Mouse (Mus musculus) forebrain, embryonic 12.5 days (tissue): ENCODE results near the gene Rgs8. TPM values are rescaled to one million over a fixed set of nuclear protein-coding genes. Genes with fewer than 3 reads are reported as not detected.

Experiments
- ATAC-seq: fragments of 200-750 bp; cut with Nextera tagmentation; 2 replicates; pipeline ENCODE4 v1.8.0; 2017; ENCODE audit warnings: moderate TSS enrichment; ENCODE audit not compliant: low FRiP score
- H3K27ac ChIP-seq: fragments of 300-500 bp; sonication (generic); 2 replicates; pipeline ENCODE4 v1.5.1; 2016; ENCODE audit warnings: mild to moderate bottlenecking
- H3K27me3 ChIP-seq: fragments of 300-500 bp; sonication (generic); 2 replicates; pipeline ENCODE4 v1.6.1; 2016; ENCODE audit warnings: mild to moderate bottlenecking
- H3K36me3 ChIP-seq: fragments of 300-500 bp; sonication (generic); replicated peaks from 2 replicates; pipeline ENCODE4 v1.6.1; 2016; ENCODE audit warnings: mild to moderate bottlenecking
- H3K4me1 ChIP-seq: fragments of 300-500 bp; sonication (generic); 2 replicates; pipeline ENCODE4 v1.6.1; 2016
- H3K4me2 ChIP-seq: fragments of 300-500 bp; sonication (generic); 2 replicates; pipeline ENCODE4 v1.6.1; 2016; ENCODE audit warnings: mild to moderate bottlenecking, moderate library complexity
- H3K4me3 ChIP-seq: fragments of 300-500 bp; sonication (generic); replicated peaks from 2 replicates; pipeline ENCODE4 v1.5.1; 2016; ENCODE audit warnings: mild to moderate bottlenecking
- H3K9ac ChIP-seq: fragments of 300-500 bp; sonication (generic); 2 replicates; pipeline ENCODE4 v1.6.1; 2016; ENCODE audit warnings: mild to moderate bottlenecking
- H3K9me3 ChIP-seq: fragments of 300-500 bp; sonication (generic); 2 replicates; pipeline ENCODE4 v1.6.1; 2016
- WGBS: fragments of 180-500 bp; shearing (Covaris S2); methylation state at CpG from one replicate; pipeline ENCODE4 v1.1.7; 2016; 5-methylcytosine and 5-hydroxymethylcytosine counted together
- polyA plus RNA-seq: library from polyadenylated mRNA; unstranded; fragments of >200 nt; fragmentation: Nextera tagmentation; extraction: Ambion mirVana; gene quantifications from 2 replicates; pipeline ENCODE4 v1.2.1, GENCODE M21; 2016

Rgs8 gene
- polyA plus RNA-seq, 1 experiment from 2014 or later: 24.3 TPM

GRCm38 (mm10) chr1:153679147-153679546 lies 26.3 kb downstream of the Rgs8 start:
- H3K4me3 ChIP-seq: no peak overlapping the region
- no peak overlapping the region for H3K9ac ChIP-seq
- ATAC-seq: no peak

GRCm38 (mm10) chr1:153679653-153680052 lies 26.8 kb downstream of the Rgs8 start:
- H3K4me1 ChIP-seq: peaks cover 25% of the 10 kb centered on the region
- no peaks in the 10 kb centered on the region for H3K36me3 ChIP-seq
- no peak overlapping the region for H3K4me3 ChIP-seq
- H3K27ac ChIP-seq: no peak overlapping the region
- no peaks in the 10 kb centered on the region for H3K9me3 ChIP-seq
- ATAC-seq: peak; percentile 39; the same call in 1 of the 2 replicates
- no peaks in the 10 kb centered on the region for H3K27me3 ChIP-seq
- no peak overlapping the region for H3K4me2 ChIP-seq
- no peak overlapping the region for H3K9ac ChIP-seq
- WGBS: 66% methylated on average over 3 of the region's 3 CpGs

More at GRCm38 (mm10) chr1:153679147-153679546, 26.3 kb downstream of the Rgs8 start:
- H3K36me3 ChIP-seq: no peaks in the 10 kb centered on the region
- H3K4me2 ChIP-seq: no peak overlapping the region
- H3K27me3 ChIP-seq: no peaks in the 10 kb centered on the region
- H3K4me1 ChIP-seq: peaks cover 25% of the 10 kb centered on the region
- 71% methylated on average over 10 of the region's 10 CpGs for WGBS
- H3K9me3 ChIP-seq: no peaks in the 10 kb centered on the region
- H3K27ac ChIP-seq: no peak overlapping the region

- no peak overlapping the region for H3K4me3 ChIP-seq
- H3K9ac ChIP-seq: no peak overlapping the region
- no peaks in the 10 kb centered on the region for H3K36me3 ChIP-seq
- H3K4me2 ChIP-seq: no peak overlapping the region
- WGBS: 72% methylated on average over 6 of the region's 6 CpGs
- no peaks in the 10 kb centered on the region for H3K9me3 ChIP-seq
- H3K27me3 ChIP-seq: no peaks in the 10 kb centered on the region
- H3K4me1 ChIP-seq: peaks cover 25% of the 10 kb centered on the region
- H3K27ac ChIP-seq: no peak overlapping the region
- ATAC-seq: 0 out of 2 replicates have a peak, but pooled peaks have one; percentile 39
Observed at GRCm38 (mm10) chr1:153680363-153680762, 27.5 kb downstream of the Rgs8 start.

- no peak overlapping the region for H3K4me3 ChIP-seq
- H3K27me3 ChIP-seq: no peaks in the 10 kb centered on the region
- H3K9ac ChIP-seq: no peak overlapping the region
- H3K27ac ChIP-seq: no peak overlapping the region
- no peak overlapping the region for H3K4me2 ChIP-seq
- 89% methylated on average over 2 of the region's 2 CpGs for WGBS
- ATAC-seq: no peak
- H3K4me1 ChIP-seq: peaks cover 25% of the 10 kb centered on the region
- H3K9me3 ChIP-seq: no peaks in the 10 kb centered on the region
- H3K36me3 ChIP-seq: no peaks in the 10 kb centered on the region
Observed at GRCm38 (mm10) chr1:153681036-153681435, 28.2 kb downstream of the Rgs8 start.

GRCm38 (mm10) chr1:153683190-153683589 lies 30.4 kb downstream of the Rgs8 start:
- no peaks in the 10 kb centered on the region for H3K36me3 ChIP-seq
- no peak overlapping the region for H3K9ac ChIP-seq
- no peak overlapping the region for H3K27ac ChIP-seq
- H3K4me1 ChIP-seq: peaks cover 22% of the 10 kb centered on the region
- no peak for ATAC-seq
- H3K4me3 ChIP-seq: no peak overlapping the region
- no peaks in the 10 kb centered on the region for H3K9me3 ChIP-seq
- 74% methylated on average over 11 of the region's 11 CpGs for WGBS
- H3K27me3 ChIP-seq: no peaks in the 10 kb centered on the region
- H3K4me2 ChIP-seq: no peak overlapping the region

- 75% methylated on average over 3 of the region's 3 CpGs for WGBS
- H3K9ac ChIP-seq: no peak overlapping the region
- H3K4me2 ChIP-seq: no peak overlapping the region
- H3K4me3 ChIP-seq: no peak overlapping the region
- no peak overlapping the region for H3K27ac ChIP-seq
- no peak for ATAC-seq
- no peaks in the 10 kb centered on the region for H3K36me3 ChIP-seq
- no peaks in the 10 kb centered on the region for H3K27me3 ChIP-seq
- no peaks in the 10 kb centered on the region for H3K9me3 ChIP-seq
- H3K4me1 ChIP-seq: peaks cover 5% of the 10 kb centered on the region
Observed at GRCm38 (mm10) chr1:153685630-153686029, 32.8 kb downstream of the Rgs8 start.

GRCm38 (mm10) chr1:153692526-153692925 lies 39.7 kb downstream of the Rgs8 start:
- Histone ChIP-seq H3K36me3 (peaks cover 10% of the 10 kb centered on the region; the same call in 1 of the 2 replicates), H3K4me2 (no peak overlapping the region), H3K4me3 (no peak overlapping the region), H3K27ac (no peak overlapping the region), H3K9me3 (no peaks in the 10 kb centered on the region), H3K27me3 (no peaks in the 10 kb centered on the region), H3K9ac (no peak overlapping the region), H3K4me1 (peaks cover 9% of the 10 kb centered on the region)
- no peak for ATAC-seq
- 85% methylated on average over 6 of the region's 6 CpGs for WGBS

- H3K36me3 ChIP-seq: peaks cover 10% of the 10 kb centered on the region; the same call in 1 of the 2 replicates
- H3K9ac ChIP-seq: no peak overlapping the region
- H3K4me3 ChIP-seq: no peak overlapping the region
- no peak overlapping the region for H3K27ac ChIP-seq
- 92% methylated on average over 6 of the region's 6 CpGs for WGBS
- ATAC-seq: no peak
- no peaks in the 10 kb centered on the region for H3K27me3 ChIP-seq
- H3K9me3 ChIP-seq: no peaks in the 10 kb centered on the region
- no peak overlapping the region for H3K4me2 ChIP-seq
- H3K4me1 ChIP-seq: peaks cover 23% of the 10 kb centered on the region
Observed at GRCm38 (mm10) chr1:153694372-153695120, 41.7 kb downstream of the Rgs8 start.

GRCm38 (mm10) chr1:153695398-153695797 lies 42.6 kb downstream of the Rgs8 start:
- peaks cover 10% of the 10 kb centered on the region; the same call in 1 of the 2 replicates for H3K36me3 ChIP-seq
- no peak overlapping the region for H3K4me2 ChIP-seq
- no peak for ATAC-seq
- 95% methylated on average over 10 of the region's 10 CpGs for WGBS
- H3K9me3 ChIP-seq: no peaks in the 10 kb centered on the region
- H3K27ac ChIP-seq: no peak overlapping the region
- H3K27me3 ChIP-seq: no peaks in the 10 kb centered on the region
- H3K9ac ChIP-seq: no peak overlapping the region
- peaks cover 27% of the 10 kb centered on the region for H3K4me1 ChIP-seq
- no peak overlapping the region for H3K4me3 ChIP-seq

- H3K4me1 ChIP-seq: peaks cover 27% of the 10 kb centered on the region
- no peak overlapping the region for H3K9ac ChIP-seq
- ATAC-seq: no peak
- no peaks in the 10 kb centered on the region for H3K27me3 ChIP-seq
- H3K36me3 ChIP-seq: peaks cover 10% of the 10 kb centered on the region; the same call in 1 of the 2 replicates
- no peaks in the 10 kb centered on the region for H3K9me3 ChIP-seq
- H3K4me3 ChIP-seq: no peak overlapping the region
- H3K4me2 ChIP-seq: no peak overlapping the region
- H3K27ac ChIP-seq: no peak overlapping the region
- 94% methylated on average over 11 of the region's 11 CpGs for WGBS
Observed at GRCm38 (mm10) chr1:153696093-153696492, 43.3 kb downstream of the Rgs8 start.

- Histone ChIP-seq H3K9ac (no peak overlapping the region), H3K27me3 (no peaks in the 10 kb centered on the region), H3K4me3 (no peak overlapping the region), H3K4me2 (no peak overlapping the region), H3K9me3 (no peaks in the 10 kb centered on the region), H3K36me3 (peaks cover 10% of the 10 kb centered on the region; the same call in 1 of the 2 replicates), H3K4me1 (peaks cover 23% of the 10 kb centered on the region), H3K27ac (no peak overlapping the region)
- 94% methylated on average over 4 of the region's 4 CpGs for WGBS
- no peak for ATAC-seq
Observed at GRCm38 (mm10) chr1:153696541-153696940, 43.7 kb downstream of the Rgs8 start.

GRCm38 (mm10) chr1:153697581-153698251 lies 44.9 kb downstream of the Rgs8 start:
- no peak overlapping the region for H3K27ac ChIP-seq

More at GRCm38 (mm10) chr1:153697581-153698251, 44.9 kb downstream of the Rgs8 start:
- ATAC-seq: peak; percentile 72; the same call in 1 of the 2 replicates
- WGBS: 69% methylated on average over 16 of the region's 16 CpGs
- Histone ChIP-seq H3K4me1 (peaks cover 30% of the 10 kb centered on the region), H3K4me2 (no peak overlapping the region), H3K27me3 (no peaks in the 10 kb centered on the region), H3K4me3 (no peak overlapping the region), H3K9me3 (no peaks in the 10 kb centered on the region), H3K9ac (no peak overlapping the region), H3K36me3 (peaks cover 10% of the 10 kb centered on the region; the same call in 1 of the 2 replicates)
